Mouse (Mus musculus) adrenal gland, adult 8-10 months (tissue): ENCODE results near the gene Ccp110. TPM values are rescaled to one million over a fixed set of nuclear protein-coding genes. Genes with fewer than 3 reads are reported as not detected.

Experiments used
- DNase-seq: peaks from one replicate; pipeline ENCODE4 v3.0.0; 2022
- total RNA-seq, 4 experiments: library from RNA; stranded (reverse); gene quantifications; 2 replicates each; pipeline ENCODE4 v1.2.4; 2022

Gene Ccp110
- total RNA-seq, 4 experiments from 2014 or later = 6.3 to 11.2 (median 8.3) TPM

DNA sequence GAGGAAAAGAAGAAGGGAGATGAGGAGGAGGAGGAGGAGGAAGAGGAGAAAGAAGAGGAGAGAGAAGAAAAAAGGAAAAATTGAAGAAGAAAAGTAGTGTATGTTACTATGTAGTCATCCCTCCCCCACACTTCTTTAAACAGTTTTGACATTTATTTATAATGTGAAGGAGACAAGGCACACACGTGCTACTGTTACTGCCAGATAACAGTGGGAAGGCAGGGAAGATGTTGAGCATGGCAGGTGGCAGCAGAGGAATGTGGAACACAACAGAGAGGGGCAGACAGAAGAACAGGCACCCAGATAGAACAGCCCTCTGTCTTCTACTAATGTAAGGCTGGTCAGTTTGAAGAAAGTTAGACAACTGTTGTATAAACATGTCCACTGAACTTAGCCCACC, 57.3 kb downstream of the Ccp110 start:
- DNase-seq = no peak

GRCm38 (mm10) chr7:118773027-118773426, 60.7 kb downstream of the Ccp110 start:
- no peak for DNase-seq

GRCm38 (mm10) chr7:118775991-118776390, 63.6 kb downstream of the Ccp110 start:
- no peak for DNase-seq

- no peak for DNase-seq
Measured at GRCm38 (mm10) chr7:118776491-118776890, 64.1 kb downstream of the Ccp110 start.

DNA sequence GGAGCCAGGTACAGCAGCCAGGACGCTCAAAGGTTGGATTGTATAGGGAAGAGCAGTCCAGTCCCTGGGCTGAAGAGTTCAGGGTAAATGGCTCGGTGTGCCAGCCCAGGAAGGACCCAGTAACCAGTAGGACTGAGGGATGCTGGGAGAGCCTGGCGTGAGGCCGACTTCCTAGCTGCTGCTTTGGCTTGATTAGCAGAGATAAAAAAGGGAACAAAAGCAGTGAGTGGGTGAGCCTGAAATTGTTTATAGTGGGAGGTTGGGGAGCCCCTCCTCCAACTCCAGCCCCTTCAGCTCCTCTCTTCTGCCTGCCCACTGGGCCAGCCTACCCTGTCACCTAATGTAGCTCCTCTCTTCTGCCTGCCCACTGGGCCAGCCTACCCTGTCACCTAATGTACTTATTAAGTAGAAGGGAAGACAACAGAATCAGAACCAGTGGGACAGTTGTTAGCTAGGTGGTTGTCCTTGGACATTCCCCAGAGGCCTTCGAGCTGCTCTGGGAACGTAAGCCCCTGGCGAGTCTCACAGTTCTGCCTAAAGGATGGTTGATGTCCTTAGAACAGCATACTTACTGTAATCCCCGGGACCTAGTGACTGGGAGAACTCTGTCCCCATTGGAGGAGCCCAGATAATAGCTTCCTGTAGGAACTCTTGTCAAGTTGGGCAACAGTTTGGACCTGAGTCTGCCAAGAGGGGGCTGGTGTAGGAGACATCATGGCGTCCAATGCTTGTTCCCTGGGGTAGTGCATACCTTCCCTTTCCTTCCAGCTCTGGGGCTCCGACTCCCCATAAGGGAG, 65.4 kb downstream of the Ccp110 start:
- DNase-seq = no peak

DNA sequence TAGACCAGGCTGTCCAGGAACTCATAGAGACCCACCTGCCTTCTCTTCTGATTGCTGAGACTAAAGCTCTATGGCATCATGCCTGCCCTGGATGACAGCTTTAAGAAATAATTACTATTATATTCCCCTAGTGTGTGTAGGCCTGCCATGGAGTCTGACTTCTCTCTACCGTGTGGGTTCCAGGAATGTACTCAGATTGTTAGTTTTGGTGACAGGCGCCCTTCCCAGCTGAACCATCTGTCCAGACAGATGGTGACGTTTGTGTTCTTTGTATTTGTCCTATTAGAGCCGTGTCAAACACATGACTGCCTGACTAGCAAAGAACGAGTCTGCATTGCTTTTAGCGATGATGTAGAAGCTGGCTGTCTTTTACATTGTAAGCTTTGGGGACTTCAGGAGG, 66.2 kb downstream of the Ccp110 start:
- no peak for DNase-seq

GRCm38 (mm10) chr7:118783305-118784001, 71.1 kb downstream of the Ccp110 start:
- DNase-seq = no peak

DNA sequence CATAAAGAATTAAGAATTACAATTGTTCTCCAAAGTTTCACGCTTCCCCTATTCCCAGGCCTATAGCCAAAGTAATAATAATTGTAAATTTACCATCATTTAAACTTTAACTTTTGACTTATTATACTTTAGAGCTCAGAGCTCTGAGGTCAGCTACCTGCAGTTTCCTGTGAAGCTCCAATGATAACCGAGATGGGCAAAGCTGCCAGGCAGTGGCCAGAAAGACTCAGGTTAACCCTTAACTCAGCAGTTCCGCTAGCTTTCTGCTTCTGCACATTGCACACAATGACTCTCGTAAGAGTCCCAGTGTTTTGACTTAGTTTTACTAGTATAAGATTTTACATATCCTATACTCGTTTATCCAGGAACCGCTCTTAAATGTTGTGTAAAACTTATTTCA, 73.7 kb downstream of the Ccp110 start:
- DNase-seq = no peak

Other genes starting within 250 kb of the Ccp110 start
- 10 to 100 TPM; 13.9 to 20.3 (median 17.1) TPM for gene Itpripl2, start 220.6 kb upstream of the Ccp110 start, total RNA-seq
- gene Coq7, start 179.2 kb upstream of the Ccp110 start, total RNA-seq = 10 to 100 TPM; 32.3 to 45.2 (median 36.3) TPM
- under 1 TPM; 0.29 to 0.73 (median 0.33) TPM for gene Tmc7, start 127.8 kb upstream of the Ccp110 start, total RNA-seq
- under 1 TPM in 1 of 4 experiments, not detected in 3; 0.13 TPM for gene Tmc5, start 115.3 kb upstream of the Ccp110 start, total RNA-seq
- 100 to 1,000 TPM in 3 of 4 experiments, 10 to 100 TPM in 1; 91.0 to 121 (median 113) TPM for gene Gde1, start 6.8 kb upstream of the Ccp110 start, total RNA-seq
- 10 to 100 TPM; 64.7 to 73.0 (median 70.2) TPM for gene Vps35l, start 27.7 kb downstream of the Ccp110 start, total RNA-seq
- 10 to 100 TPM; 13.0 to 35.4 (median 24.5) TPM for gene Iqck, start 143.2 kb downstream of the Ccp110 start, total RNA-seq
- 10 to 100 TPM; 37.9 to 71.5 (median 56.6) TPM for gene Knop1, start 143.7 kb downstream of the Ccp110 start, total RNA-seq